Mouse (Mus musculus): ENCODE measurements around the gene Gm20431. TPM values are rescaled to one million over a fixed set of nuclear protein-coding genes. Genes with fewer than 3 reads are reported as not detected.

Gm20431 gene
- polyA plus RNA-seq (2015; fragmentation: Nextera tagmentation; extraction: Ambion mirVana) = 2.0 and 3.2 TPM in 2 replicates

- peak within 1 kb of the TSS; percentile 90 for H3K4me2 ChIP-seq (ENCODE audit: low read depth, low read length)
- peaks cover 34% of the 10 kb centered on the region for H3K4me1 ChIP-seq (ENCODE audit: control insufficient read depth, insufficient read depth, low read length)
- WGBS = under 1% methylated on average over 107 of the region's 110 CpGs
- peak within 1 kb of the TSS; percentile 71 for H3K27ac ChIP-seq (ENCODE audit: low read length)
- H3K27me3 ChIP-seq (replicated peaks; ENCODE audit: control insufficient read depth, insufficient read depth, low read length) = no peaks in the 10 kb centered on the region
- H3K9ac ChIP-seq (ENCODE audit: low read depth, low read length) = peak within 1 kb of the TSS; percentile 91
- peak within 1 kb of the TSS; percentile 83 for H3K4me3 ChIP-seq (ENCODE audit: low read length)
- no peaks in the 10 kb centered on the region for H3K9me3 ChIP-seq (ENCODE audit: control insufficient read depth, low read length)
- peak; percentile 96 for ATAC-seq
- peaks cover 2% of the 10 kb centered on the region; the same call in 1 of the 2 replicates for H3K36me3 ChIP-seq (ENCODE audit: control insufficient read depth, insufficient read depth, low read length)
Measured at GRCm38 (mm10) chr2:167661270-167662203, at the start of gene Gm20431. Gm20431 (minus strand) TSS chr2:167661496.

DNA sequence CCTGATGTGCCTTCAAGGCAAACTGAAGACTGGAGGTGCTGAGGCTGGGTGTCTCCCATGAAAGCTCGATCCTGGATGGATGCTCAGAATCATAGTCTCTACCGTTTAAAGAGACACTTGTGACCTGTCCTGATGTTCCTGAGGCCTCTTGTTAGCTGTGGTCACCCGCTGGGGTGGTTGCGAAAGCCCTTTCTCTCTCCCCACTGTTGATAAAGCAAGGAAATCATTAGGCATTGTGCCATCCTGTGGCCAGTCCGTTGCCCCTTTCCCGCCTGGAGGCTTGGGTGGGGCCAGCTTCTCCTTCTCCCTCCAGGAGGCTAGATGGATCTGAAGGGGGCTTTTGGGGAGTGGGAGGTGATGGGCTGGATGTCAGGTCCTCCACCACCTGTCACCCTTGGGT, 49.3 kb upstream of the Gm20431 start:
- no peak overlapping the region for H3K4me3 ChIP-seq (ENCODE audit: low read length)
- H3K27ac ChIP-seq (ENCODE audit: low read length) = no peak overlapping the region
- no peak overlapping the region for H3K9ac ChIP-seq (ENCODE audit: low read depth, low read length)
- peaks cover 24% of the 10 kb centered on the region for H3K4me1 ChIP-seq (ENCODE audit: control insufficient read depth, insufficient read depth, low read length)
- H3K4me2 ChIP-seq (ENCODE audit: low read depth, low read length) = no peak overlapping the region
- H3K27me3 ChIP-seq (replicated peaks; ENCODE audit: control insufficient read depth, insufficient read depth, low read length) = no peaks in the 10 kb centered on the region
- 62% methylated on average over 6 of the region's 6 CpGs for WGBS
- no peaks in the 10 kb centered on the region for H3K36me3 ChIP-seq (ENCODE audit: control insufficient read depth, insufficient read depth, low read length)
- H3K9me3 ChIP-seq (ENCODE audit: control insufficient read depth, low read length) = no peaks in the 10 kb centered on the region
- ATAC-seq = no peak

GRCm38 (mm10) chr2:167709969-167710368, 48.7 kb upstream of the Gm20431 start:
- Histone ChIP-seq H3K4me1 (ENCODE audit: control insufficient read depth, insufficient read depth, low read length) (peaks cover 24% of the 10 kb centered on the region), H3K4me2 (ENCODE audit: low read depth, low read length) (no peak overlapping the region), H3K36me3 (ENCODE audit: control insufficient read depth, insufficient read depth, low read length) (no peaks in the 10 kb centered on the region), H3K9ac (ENCODE audit: low read depth, low read length) (no peak overlapping the region), H3K27me3 (replicated peaks; ENCODE audit: control insufficient read depth, insufficient read depth, low read length) (no peaks in the 10 kb centered on the region), H3K4me3 (ENCODE audit: low read length) (no peak overlapping the region), H3K9me3 (ENCODE audit: control insufficient read depth, low read length) (no peaks in the 10 kb centered on the region), H3K27ac (ENCODE audit: low read length) (no peak overlapping the region; the same call in 1 of the 2 replicates)
- ATAC-seq = peak; percentile 71
- WGBS = 58% methylated on average over 6 of the region's 6 CpGs

DNA sequence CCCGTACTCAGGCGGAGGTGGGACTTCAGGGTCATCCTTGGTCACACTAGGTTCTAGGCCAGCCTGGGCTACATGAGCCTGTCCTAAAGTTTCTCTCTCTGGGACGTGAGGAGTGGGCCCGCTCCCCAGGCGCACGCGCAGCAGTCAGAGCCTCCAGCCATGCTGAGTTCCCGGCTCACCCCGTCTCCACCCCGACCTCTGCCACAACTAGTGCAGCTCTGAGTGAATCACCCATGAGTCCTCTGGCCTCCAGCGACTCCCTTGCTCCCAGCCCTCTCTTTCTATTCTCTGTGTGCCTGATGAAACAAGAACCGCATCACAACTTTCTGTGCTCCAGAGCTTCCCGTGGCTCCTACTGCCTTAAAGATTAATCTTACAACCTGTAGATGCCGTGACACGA, 47.1 kb upstream of the Gm20431 start:
- Histone ChIP-seq H3K4me1 (ENCODE audit: control insufficient read depth, insufficient read depth, low read length) (peaks cover 23% of the 10 kb centered on the region), H3K36me3 (ENCODE audit: control insufficient read depth, insufficient read depth, low read length) (no peaks in the 10 kb centered on the region), H3K27ac (ENCODE audit: low read length) (no peak overlapping the region), H3K9me3 (ENCODE audit: control insufficient read depth, low read length) (no peaks in the 10 kb centered on the region), H3K4me2 (ENCODE audit: low read depth, low read length) (no peak overlapping the region), H3K9ac (ENCODE audit: low read depth, low read length) (no peak overlapping the region), H3K27me3 (replicated peaks; ENCODE audit: control insufficient read depth, insufficient read depth, low read length) (no peaks in the 10 kb centered on the region), H3K4me3 (ENCODE audit: low read length) (no peak overlapping the region)
- no peak for ATAC-seq
- WGBS = 60% methylated on average over 15 of the region's 15 CpGs

- Histone ChIP-seq H3K9ac (ENCODE audit: low read depth, low read length) (peak overlapping the region; percentile 60), H3K4me2 (ENCODE audit: low read depth, low read length) (no peak overlapping the region), H3K4me3 (ENCODE audit: low read length) (no peak overlapping the region), H3K27me3 (replicated peaks; ENCODE audit: control insufficient read depth, insufficient read depth, low read length) (no peaks in the 10 kb centered on the region), H3K9me3 (ENCODE audit: control insufficient read depth, low read length) (no peaks in the 10 kb centered on the region), H3K36me3 (ENCODE audit: control insufficient read depth, insufficient read depth, low read length) (no peaks in the 10 kb centered on the region), H3K4me1 (ENCODE audit: control insufficient read depth, insufficient read depth, low read length) (peaks cover 24% of the 10 kb centered on the region), H3K27ac (ENCODE audit: low read length) (peak overlapping the region; percentile 51; the same call in 1 of the 2 replicates)
- 64% methylated on average over 11 of the region's 11 CpGs for WGBS
- ATAC-seq = peak; percentile 74
Measured at GRCm38 (mm10) chr2:167706183-167706939, 45.1 kb upstream of the Gm20431 start.

DNA sequence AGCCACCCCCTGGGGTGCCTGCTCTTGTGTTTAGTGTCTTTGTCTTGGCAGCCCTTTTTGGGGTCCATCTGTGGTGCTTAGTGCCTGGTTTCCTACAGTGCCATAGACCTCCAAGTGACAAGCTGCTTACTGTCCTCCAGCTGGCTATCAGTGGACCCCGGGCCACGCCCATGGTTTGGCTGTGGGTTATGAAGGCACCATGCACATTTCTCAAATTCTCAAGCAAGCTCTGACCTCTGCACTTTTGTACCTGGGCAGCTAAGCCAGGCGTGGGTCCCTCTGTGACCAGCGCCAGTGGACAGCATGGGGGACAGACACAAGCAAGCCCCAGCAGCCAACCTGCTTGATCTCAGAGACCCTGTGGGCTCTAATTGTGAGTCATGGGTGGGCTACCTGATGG, 43.1 kb upstream of the Gm20431 start:
- H3K27me3 ChIP-seq (replicated peaks; ENCODE audit: control insufficient read depth, insufficient read depth, low read length) = no peaks in the 10 kb centered on the region
- WGBS = 87% methylated on average over 4 of the region's 4 CpGs
- no peaks in the 10 kb centered on the region for H3K36me3 ChIP-seq (ENCODE audit: control insufficient read depth, insufficient read depth, low read length)
- H3K4me3 ChIP-seq (ENCODE audit: low read length) = no peak overlapping the region
- peak overlapping the region; percentile 19; the same call in 1 of the 2 replicates for H3K9ac ChIP-seq (ENCODE audit: low read depth, low read length)
- H3K9me3 ChIP-seq (ENCODE audit: control insufficient read depth, low read length) = no peaks in the 10 kb centered on the region
- no peak for ATAC-seq
- no peak overlapping the region for H3K27ac ChIP-seq (ENCODE audit: low read length)
- peaks cover 13% of the 10 kb centered on the region; the same call in 1 of the 2 replicates for H3K4me1 ChIP-seq (ENCODE audit: control insufficient read depth, insufficient read depth, low read length)
- no peak overlapping the region for H3K4me2 ChIP-seq (ENCODE audit: low read depth, low read length)

DNA sequence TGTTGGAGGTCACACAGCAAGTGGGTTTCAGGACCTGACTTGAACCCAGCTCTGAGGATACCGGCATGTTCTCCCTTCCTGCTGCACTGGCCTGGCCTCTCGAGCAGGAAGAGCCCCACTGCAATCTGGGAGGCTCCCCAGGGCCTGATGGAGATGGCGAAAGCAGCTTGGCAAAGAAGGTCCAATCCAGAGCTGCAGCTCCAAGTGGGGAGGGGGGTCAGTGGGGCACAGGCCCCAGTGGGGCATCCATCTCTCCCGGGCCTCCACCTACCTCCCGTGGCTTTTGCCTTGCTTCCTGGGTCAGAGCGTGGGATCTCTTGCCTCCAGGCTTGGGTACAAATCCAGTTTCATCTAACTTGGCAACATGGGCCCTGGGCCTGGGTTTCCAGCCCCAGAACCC, 40.8 kb upstream of the Gm20431 start:
- no peaks in the 10 kb centered on the region for H3K9me3 ChIP-seq (ENCODE audit: control insufficient read depth, low read length)
- H3K4me1 ChIP-seq (ENCODE audit: control insufficient read depth, insufficient read depth, low read length) = peaks cover 17% of the 10 kb centered on the region
- ATAC-seq = no peak
- no peak overlapping the region for H3K27ac ChIP-seq (ENCODE audit: low read length)
- H3K9ac ChIP-seq (ENCODE audit: low read depth, low read length) = 0 out of 2 replicates have a peak overlapping the region, but pooled peaks have one; percentile 17
- H3K36me3 ChIP-seq (ENCODE audit: control insufficient read depth, insufficient read depth, low read length) = no peaks in the 10 kb centered on the region
- 83% methylated on average over 6 of the region's 6 CpGs for WGBS
- no peak overlapping the region for H3K4me2 ChIP-seq (ENCODE audit: low read depth, low read length)
- no peaks in the 10 kb centered on the region for H3K27me3 ChIP-seq (replicated peaks; ENCODE audit: control insufficient read depth, insufficient read depth, low read length)
- no peak overlapping the region for H3K4me3 ChIP-seq (ENCODE audit: low read length)

- no peaks in the 10 kb centered on the region for H3K9me3 ChIP-seq (ENCODE audit: control insufficient read depth, low read length)
- H3K27ac ChIP-seq (ENCODE audit: low read length) = no peak overlapping the region
- no peak for ATAC-seq
- WGBS = 67% methylated on average over 5 of the region's 5 CpGs
- no peaks in the 10 kb centered on the region for H3K27me3 ChIP-seq (replicated peaks; ENCODE audit: control insufficient read depth, insufficient read depth, low read length)
- no peak overlapping the region for H3K4me2 ChIP-seq (ENCODE audit: low read depth, low read length)
- H3K4me3 ChIP-seq (ENCODE audit: low read length) = no peak overlapping the region
- H3K36me3 ChIP-seq (ENCODE audit: control insufficient read depth, insufficient read depth, low read length) = no peaks in the 10 kb centered on the region
- H3K4me1 ChIP-seq (ENCODE audit: control insufficient read depth, insufficient read depth, low read length) = peaks cover 15% of the 10 kb centered on the region
- H3K9ac ChIP-seq (ENCODE audit: low read depth, low read length) = 0 out of 2 replicates have a peak overlapping the region, but pooled peaks have one; percentile 17
Measured at GRCm38 (mm10) chr2:167701472-167701871, 40.2 kb upstream of the Gm20431 start.

GRCm38 (mm10) chr2:167700018-167700417, 38.7 kb upstream of the Gm20431 start:
- H3K9me3 ChIP-seq (ENCODE audit: control insufficient read depth, low read length) = no peaks in the 10 kb centered on the region; the same call in 1 of the 2 replicates
- H3K36me3 ChIP-seq (ENCODE audit: control insufficient read depth, insufficient read depth, low read length) = no peaks in the 10 kb centered on the region
- no peak overlapping the region for H3K27ac ChIP-seq (ENCODE audit: low read length)
- peaks cover 16% of the 10 kb centered on the region for H3K4me1 ChIP-seq (ENCODE audit: control insufficient read depth, insufficient read depth, low read length)
- H3K9ac ChIP-seq (ENCODE audit: low read depth, low read length) = peak overlapping the region; percentile 7; the same call in 1 of the 2 replicates
- no peak for ATAC-seq
- no peak overlapping the region for H3K4me3 ChIP-seq (ENCODE audit: low read length)
- no peak overlapping the region for H3K4me2 ChIP-seq (ENCODE audit: low read depth, low read length)
- H3K27me3 ChIP-seq (replicated peaks; ENCODE audit: control insufficient read depth, insufficient read depth, low read length) = no peaks in the 10 kb centered on the region
- WGBS = 71% methylated on average over 5 of the region's 5 CpGs
